27 mouse cellular contexts compared by ENCODE assay signal in genomic region chr9:40141544-40141943, GRCm38 (mm10). TPM values are rescaled to one million over a fixed set of nuclear protein-coding genes. Genes with fewer than 3 reads are reported as not detected.
DNase-seq lines count a peak whose midpoint lies in the region; ATAC-seq and TF ChIP-seq lines count a peak whose summit lies in the region.
"Had no signal": no experiment of that assay in that cellular context is flagged by ENCODE, and none has a peak within 500 bp of the region (broad histone marks: within the 10 kb centered on the region; RNA-seq: fewer than 3 reads in every experiment).

No protein-coding gene starts in this region.

- no peaks in the 10 kb centered on the region for H3K36me3 ChIP-seq in hindbrain, embryonic 14.5 days (replicated peaks; ENCODE audit: control insufficient read depth, insufficient read depth)
- no peaks in the 10 kb centered on the region for H3K36me3 ChIP-seq in hindbrain, embryonic 12.5 days
- H3K36me3 ChIP-seq in hindbrain, postnatal 0 days (ENCODE audit: insufficient read depth, low read length): no peaks in the 10 kb centered on the region
- H3K36me3 ChIP-seq in hindbrain, embryonic 13.5 days: no peaks in the 10 kb centered on the region
- H3K36me3 ChIP-seq in neural tube, embryonic 15.5 days: no peaks in the 10 kb centered on the region
- H3K36me3 ChIP-seq: embryonic facial prominence, embryonic 10.5 days; embryonic facial prominence, embryonic 12.5 days; forebrain, embryonic 15.5 days; G1E had no signal

- no peaks in the 10 kb centered on the region for H3K4me1 ChIP-seq in hindbrain, embryonic 14.5 days (replicated peaks; ENCODE audit: control insufficient read depth, insufficient read depth, low read length)
- H3K4me1 ChIP-seq in hindbrain, embryonic 12.5 days: no peaks in the 10 kb centered on the region
- H3K4me1 ChIP-seq in hindbrain, postnatal 0 days (ENCODE audit: insufficient read depth, low read length): no peaks in the 10 kb centered on the region
- no peaks in the 10 kb centered on the region for H3K4me1 ChIP-seq in hindbrain, embryonic 13.5 days (replicated peaks)
- no peaks in the 10 kb centered on the region for H3K4me1 ChIP-seq in neural tube, embryonic 15.5 days
- H3K4me1 ChIP-seq: embryonic facial prominence, embryonic 10.5 days; embryonic facial prominence, embryonic 12.5 days; forebrain, embryonic 13.5 days; forebrain, embryonic 15.5 days had no signal

- no peak overlapping the region for H3K9ac ChIP-seq in hindbrain, embryonic 14.5 days
- no peak overlapping the region for H3K9ac ChIP-seq in hindbrain, embryonic 12.5 days
- no peak overlapping the region for H3K9ac ChIP-seq in hindbrain, postnatal 0 days (replicated peaks; ENCODE audit: low read length)
- no peak overlapping the region for H3K9ac ChIP-seq in hindbrain, embryonic 13.5 days
- no peak overlapping the region for H3K9ac ChIP-seq in neural tube, embryonic 15.5 days (replicated peaks)
- H3K9ac ChIP-seq: embryonic facial prominence, embryonic 12.5 days; forebrain, embryonic 13.5 days; forebrain, embryonic 15.5 days had no signal

- no peaks in the 10 kb centered on the region for H3K27me3 ChIP-seq in hindbrain, embryonic 14.5 days (ENCODE audit: control insufficient read depth, insufficient read depth, low read length)
- no peaks in the 10 kb centered on the region for H3K27me3 ChIP-seq in hindbrain, embryonic 12.5 days
- no peaks in the 10 kb centered on the region for H3K27me3 ChIP-seq in hindbrain, postnatal 0 days (ENCODE audit: insufficient read depth, low read length)
- no peaks in the 10 kb centered on the region for H3K27me3 ChIP-seq in hindbrain, embryonic 13.5 days
- H3K27me3 ChIP-seq in neural tube, embryonic 15.5 days (replicated peaks): no peaks in the 10 kb centered on the region
- H3K27me3 ChIP-seq: CH12.LX; embryonic facial prominence, embryonic 12.5 days; forebrain, embryonic 13.5 days; forebrain, embryonic 15.5 days; Patski had no signal

- no peak overlapping the region for H3K27ac ChIP-seq in hindbrain, embryonic 14.5 days
- no peak overlapping the region for H3K27ac ChIP-seq in hindbrain, embryonic 12.5 days
- H3K27ac ChIP-seq in hindbrain, postnatal 0 days: no peak overlapping the region
- H3K27ac ChIP-seq in hindbrain, embryonic 13.5 days: no peak overlapping the region
- no peak overlapping the region for H3K27ac ChIP-seq in neural tube, embryonic 15.5 days (replicated peaks)
- H3K27ac ChIP-seq: embryonic facial prominence, embryonic 10.5 days; embryonic facial prominence, embryonic 12.5 days; forebrain, embryonic 13.5 days; forebrain, embryonic 15.5 days had no signal

- TF ChIP-seq CTCF in hindbrain, postnatal 0 days (IDR thresholded peaks at IDR 0.05; ENCODE audit: low read depth): no peak

- H3K4me3 ChIP-seq in hindbrain, embryonic 14.5 days (replicated peaks; ENCODE audit: low read length): no peak overlapping the region
- H3K4me3 ChIP-seq in hindbrain, embryonic 12.5 days: no peak overlapping the region
- no peak overlapping the region for H3K4me3 ChIP-seq in hindbrain, postnatal 0 days (ENCODE audit: low read length)
- no peak overlapping the region for H3K4me3 ChIP-seq in hindbrain, embryonic 13.5 days
- no peak overlapping the region for H3K4me3 ChIP-seq in neural tube, embryonic 15.5 days (replicated peaks)
- H3K4me3 ChIP-seq: embryonic facial prominence, embryonic 10.5 days; embryonic facial prominence, embryonic 12.5 days; forebrain, embryonic 13.5 days; forebrain, embryonic 15.5 days had no signal

- DNase-seq in hindbrain, embryonic 14.5 days (ENCODE audit: low spot score): no peak
- no peak for DNase-seq in hindbrain, postnatal 0 days (ENCODE audit: low spot score)
- DNase-seq: adrenal gland, adult 8-10 months; adrenal gland, postnatal 14 days; adrenal gland, postnatal 36 days; B cell, adult 2 months; cerebellum, adult 11-12 months; cerebellum, adult 2 months; cerebellum, adult 9-10 months; cerebellum, postnatal 10 days; cerebellum, postnatal 25 days had no signal

- no peaks in the 10 kb centered on the region for H3K9me3 ChIP-seq in hindbrain, embryonic 14.5 days (ENCODE audit: control insufficient read depth, low read length)
- no peaks in the 10 kb centered on the region for H3K9me3 ChIP-seq in hindbrain, embryonic 12.5 days (replicated peaks)
- no peaks in the 10 kb centered on the region for H3K9me3 ChIP-seq in hindbrain, postnatal 0 days (ENCODE audit: low read length)
- H3K9me3 ChIP-seq in hindbrain, embryonic 13.5 days: no peaks in the 10 kb centered on the region
- H3K9me3 ChIP-seq in neural tube, embryonic 15.5 days (replicated peaks): no peaks in the 10 kb centered on the region
- H3K9me3 ChIP-seq: embryonic facial prominence, embryonic 10.5 days; embryonic facial prominence, embryonic 12.5 days; forebrain, embryonic 13.5 days; forebrain, embryonic 15.5 days; G1E had no signal

- ATAC-seq in hindbrain, embryonic 14.5 days (ENCODE audit: low FRiP score): peak; percentile 48; the same call in 1 of the 2 replicates
- ATAC-seq in hindbrain, embryonic 12.5 days (ENCODE audit: low FRiP score): no peak
- 0 out of 2 replicates have a peak, but pooled peaks have one; percentile 12 for ATAC-seq in hindbrain, postnatal 0 days
- ATAC-seq in hindbrain, embryonic 13.5 days (ENCODE audit: low FRiP score): no peak
- peak; percentile 66 for ATAC-seq in neural tube, embryonic 15.5 days (ENCODE audit: low FRiP score)
- ATAC-seq: activated CD4-positive, CD25-positive, alpha-beta regulatory T cell, adult 4 months; CD4-positive, CD25-positive, alpha-beta regulatory T cell, adult 4 months; forebrain, embryonic 13.5 days; forebrain, embryonic 15.5 days; Patski had no signal

- WGBS in hindbrain, embryonic 14.5 days: 63% methylated on average over 1 of the region's 1 CpGs
- WGBS in hindbrain, embryonic 12.5 days: 69% methylated on average over 1 of the region's 1 CpGs
- WGBS in hindbrain, postnatal 0 days: 49% methylated on average over 1 of the region's 1 CpGs
- 65% methylated on average over 1 of the region's 1 CpGs for WGBS in hindbrain, embryonic 13.5 days
- WGBS in neural tube, embryonic 15.5 days: 53% methylated on average over 1 of the region's 1 CpGs

- no peak overlapping the region for H3K4me2 ChIP-seq in hindbrain, embryonic 14.5 days (replicated peaks)
- H3K4me2 ChIP-seq in hindbrain, embryonic 12.5 days (replicated peaks): no peak overlapping the region
- H3K4me2 ChIP-seq in hindbrain, postnatal 0 days (ENCODE audit: low read depth, low read length): no peak overlapping the region
- no peak overlapping the region for H3K4me2 ChIP-seq in hindbrain, embryonic 13.5 days
- H3K4me2 ChIP-seq in neural tube, embryonic 15.5 days: no peak overlapping the region
- H3K4me2 ChIP-seq: embryonic facial prominence, embryonic 12.5 days; forebrain, embryonic 13.5 days; forebrain, embryonic 15.5 days had no signal

RNA-seq across cellular contexts. Expression of gene Tmem225, which starts 6.4 kb away (rescaled TPM):
- polyA plus RNA-seq in hindbrain, embryonic 14.5 days (2014; fragmentation: Nextera tagmentation; extraction: Ambion mirVana): not detected in 2 replicates
- polyA plus RNA-seq in hindbrain, embryonic 12.5 days (2016; fragmentation: Nextera tagmentation; extraction: Ambion mirVana): not detected in 2 replicates
- total RNA-seq in hindbrain, postnatal 0 days (2014; rRNA removed): not detected in 2 replicates
- not detected in 2 replicates for polyA plus RNA-seq in hindbrain, postnatal 0 days (2015; fragmentation: Nextera tagmentation; extraction: Ambion mirVana)
- polyA plus RNA-seq in hindbrain, embryonic 13.5 days (2015; fragmentation: Nextera tagmentation; extraction: Ambion mirVana): not detected in 2 replicates
- polyA plus RNA-seq in neural tube, embryonic 15.5 days (2015; fragmentation: Nextera tagmentation; extraction: Ambion mirVana): not detected in 2 replicates
- total RNA-seq: adrenal gland, adult 18-20 months; adrenal gland, adult 8-10 months; adrenal gland, postnatal 14 days; adrenal gland, postnatal 36 days; CH12.LX had no signal
- polyA plus RNA-seq: activated CD4-positive, CD25-positive, alpha-beta regulatory T cell, adult 4 months; CD4-positive, CD25-positive, alpha-beta regulatory T cell, adult 4 months; cerebellum, adult 2 months; cortical plate, adult 2 months; embryonic facial prominence, embryonic 10.5 days; embryonic facial prominence, embryonic 12.5 days; embryonic facial prominence, embryonic 14.5 days; forebrain, embryonic 11.5 days; forebrain, embryonic 13.5 days; forebrain, embryonic 15.5 days; G1E; Patski had no signal

RNA-seq across cellular contexts. Expression of gene Olfr985, which starts 11.6 kb away (rescaled TPM):
- polyA plus RNA-seq in hindbrain, embryonic 14.5 days (2014; fragmentation: Nextera tagmentation; extraction: Ambion mirVana): not detected in 2 replicates
- not detected in 2 replicates for polyA plus RNA-seq in hindbrain, embryonic 12.5 days (2016; fragmentation: Nextera tagmentation; extraction: Ambion mirVana)
- total RNA-seq in hindbrain, postnatal 0 days (2014; rRNA removed): not detected in 2 replicates
- not detected in 2 replicates for polyA plus RNA-seq in hindbrain, postnatal 0 days (2015; fragmentation: Nextera tagmentation; extraction: Ambion mirVana)
- polyA plus RNA-seq in hindbrain, embryonic 13.5 days (2015; fragmentation: Nextera tagmentation; extraction: Ambion mirVana): not detected in 2 replicates
- polyA plus RNA-seq in neural tube, embryonic 15.5 days (2015; fragmentation: Nextera tagmentation; extraction: Ambion mirVana): not detected in 2 replicates
- total RNA-seq: adrenal gland, adult 18-20 months; adrenal gland, postnatal 14 days; adrenal gland, postnatal 36 days; CH12.LX; G1E had no signal
- polyA plus RNA-seq: activated CD4-positive, CD25-positive, alpha-beta regulatory T cell, adult 4 months; CD4-positive, CD25-positive, alpha-beta regulatory T cell, adult 4 months; cerebellum, adult 2 months; cortical plate, adult 2 months; embryonic facial prominence, embryonic 10.5 days; embryonic facial prominence, embryonic 12.5 days; embryonic facial prominence, embryonic 14.5 days; forebrain, embryonic 11.5 days; forebrain, embryonic 13.5 days; forebrain, embryonic 15.5 days; G1E; Patski had no signal

RNA-seq across cellular contexts. Expression of gene Olfr984, which starts 27.5 kb away (rescaled TPM):
- not detected in 2 replicates for polyA plus RNA-seq in hindbrain, embryonic 14.5 days (2014; fragmentation: Nextera tagmentation; extraction: Ambion mirVana)
- not detected in 2 replicates for polyA plus RNA-seq in hindbrain, embryonic 12.5 days (2016; fragmentation: Nextera tagmentation; extraction: Ambion mirVana)
- not detected in 2 replicates for total RNA-seq in hindbrain, postnatal 0 days (2014; rRNA removed)
- polyA plus RNA-seq in hindbrain, postnatal 0 days (2015; fragmentation: Nextera tagmentation; extraction: Ambion mirVana): not detected in 2 replicates
- not detected in 2 replicates for polyA plus RNA-seq in hindbrain, embryonic 13.5 days (2015; fragmentation: Nextera tagmentation; extraction: Ambion mirVana)
- polyA plus RNA-seq in neural tube, embryonic 15.5 days (2015; fragmentation: Nextera tagmentation; extraction: Ambion mirVana): not detected in 2 replicates
- total RNA-seq: adrenal gland, adult 18-20 months; adrenal gland, adult 8-10 months; adrenal gland, postnatal 14 days; adrenal gland, postnatal 36 days; CH12.LX had no signal
- polyA plus RNA-seq: CD4-positive, CD25-positive, alpha-beta regulatory T cell, adult 4 months; cerebellum, adult 2 months; cortical plate, adult 2 months; embryonic facial prominence, embryonic 10.5 days; embryonic facial prominence, embryonic 12.5 days; embryonic facial prominence, embryonic 14.5 days; forebrain, embryonic 11.5 days; forebrain, embryonic 13.5 days; forebrain, embryonic 15.5 days; G1E; Patski had no signal

RNA-seq across cellular contexts. Expression of gene Olfr986, which starts 39.2 kb away (rescaled TPM):
- not detected in 2 replicates for polyA plus RNA-seq in hindbrain, embryonic 14.5 days (2014; fragmentation: Nextera tagmentation; extraction: Ambion mirVana)
- not detected in 2 replicates for polyA plus RNA-seq in hindbrain, embryonic 12.5 days (2016; fragmentation: Nextera tagmentation; extraction: Ambion mirVana)
- not detected in 2 replicates for total RNA-seq in hindbrain, postnatal 0 days (2014; rRNA removed)
- polyA plus RNA-seq in hindbrain, postnatal 0 days (2015; fragmentation: Nextera tagmentation; extraction: Ambion mirVana): not detected in 2 replicates
- polyA plus RNA-seq in hindbrain, embryonic 13.5 days (2015; fragmentation: Nextera tagmentation; extraction: Ambion mirVana): not detected in 2 replicates
- polyA plus RNA-seq in neural tube, embryonic 15.5 days (2015; fragmentation: Nextera tagmentation; extraction: Ambion mirVana): 0.05 and 0.08 TPM in 2 replicates
- total RNA-seq: adrenal gland, adult 18-20 months; adrenal gland, postnatal 14 days; adrenal gland, postnatal 36 days had no signal
- polyA plus RNA-seq: CD4-positive, CD25-positive, alpha-beta regulatory T cell, adult 4 months; cerebellum, adult 2 months; cortical plate, adult 2 months; embryonic facial prominence, embryonic 10.5 days; embryonic facial prominence, embryonic 14.5 days; forebrain, embryonic 11.5 days; forebrain, embryonic 13.5 days; forebrain, embryonic 15.5 days; G1E; Patski had no signal

RNA-seq across cellular contexts. Expression of gene Olfr983, which starts 48.1 kb away (rescaled TPM):
- polyA plus RNA-seq in hindbrain, embryonic 14.5 days (2014; fragmentation: Nextera tagmentation; extraction: Ambion mirVana): not detected in 2 replicates
- polyA plus RNA-seq in hindbrain, embryonic 12.5 days (2016; fragmentation: Nextera tagmentation; extraction: Ambion mirVana): 0.03 TPM in 1 of 2 replicates, not detected in the other
- not detected in 2 replicates for total RNA-seq in hindbrain, postnatal 0 days (2014; rRNA removed)
- polyA plus RNA-seq in hindbrain, postnatal 0 days (2015; fragmentation: Nextera tagmentation; extraction: Ambion mirVana): not detected in 2 replicates
- not detected in 2 replicates for polyA plus RNA-seq in hindbrain, embryonic 13.5 days (2015; fragmentation: Nextera tagmentation; extraction: Ambion mirVana)
- not detected in 2 replicates for polyA plus RNA-seq in neural tube, embryonic 15.5 days (2015; fragmentation: Nextera tagmentation; extraction: Ambion mirVana)
- total RNA-seq: adrenal gland, adult 18-20 months; adrenal gland, adult 8-10 months; adrenal gland, postnatal 14 days; adrenal gland, postnatal 36 days; CH12.LX had no signal
- polyA plus RNA-seq: activated CD4-positive, CD25-positive, alpha-beta regulatory T cell, adult 4 months; CD4-positive, CD25-positive, alpha-beta regulatory T cell, adult 4 months; cerebellum, adult 2 months; cortical plate, adult 2 months; embryonic facial prominence, embryonic 10.5 days; embryonic facial prominence, embryonic 12.5 days; forebrain, embryonic 11.5 days; forebrain, embryonic 13.5 days; forebrain, embryonic 15.5 days; G1E; Patski had no signal

Comparison
In these comparisons a context has a peak if more than half of its experiments do, and no peak if none do; other contexts are left out.
1. ATAC-seq: peak in hindbrain, embryonic 14.5 days (single experiment), hindbrain, postnatal 0 days (single experiment) and neural tube, embryonic 15.5 days (single experiment); none in hindbrain, embryonic 12.5 days (single experiment) and hindbrain, embryonic 13.5 days (single experiment).